Mouse (Mus musculus): ENCODE data around the gene Cxcr1. TPM values are rescaled to one million over a fixed set of nuclear protein-coding genes. Genes with fewer than 3 reads are reported as not detected.
A peak's percentile ranks its signal among the peaks of the same experiment; 100 is the strongest.
"Not testable (repeated sequence)": the region's sequence is repeated elsewhere in the genome, so short reads cannot be mapped to it uniquely, and the experiment has no call there.

The Cxcr1 gene
- polyA plus RNA-seq, 1 experiment = not detected

- no peak for DNase-seq (ENCODE audit: low read depth)
These were observed 2.4 kb upstream of the Cxcr1 start for GRCm38 (mm10) chr1:74196621-74197419.

- no peak for DNase-seq (ENCODE audit: low read depth)
These were observed 1.5 kb upstream of the Cxcr1 start for GRCm38 (mm10) chr1:74195961-74196360.

- DNase-seq (ENCODE audit: low read depth) = no peak
These were observed 1.7 kb downstream of the Cxcr1 start for GRCm38 (mm10) chr1:74192711-74193110.

DNA sequence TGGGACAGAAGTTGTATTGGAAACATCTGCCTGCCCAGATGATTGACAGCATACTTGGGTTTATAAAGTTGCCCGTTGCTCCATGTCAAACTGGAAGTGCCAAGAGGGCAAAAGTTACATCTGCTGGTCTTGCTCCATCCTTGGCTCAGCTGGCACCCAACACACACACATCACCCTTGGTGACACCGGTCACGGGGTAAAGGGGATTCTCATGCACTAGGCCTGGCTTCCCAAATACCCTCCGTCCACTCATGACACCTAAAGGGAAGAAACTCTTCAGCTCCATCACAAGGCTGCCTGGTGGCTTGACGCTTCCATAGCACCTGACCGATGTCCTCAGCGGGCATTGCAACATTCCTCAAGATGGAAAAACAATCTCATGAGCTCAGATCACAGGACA, 4.0 kb downstream of the Cxcr1 start:
- DNase-seq (ENCODE audit: low read depth) = no peak

DNA sequence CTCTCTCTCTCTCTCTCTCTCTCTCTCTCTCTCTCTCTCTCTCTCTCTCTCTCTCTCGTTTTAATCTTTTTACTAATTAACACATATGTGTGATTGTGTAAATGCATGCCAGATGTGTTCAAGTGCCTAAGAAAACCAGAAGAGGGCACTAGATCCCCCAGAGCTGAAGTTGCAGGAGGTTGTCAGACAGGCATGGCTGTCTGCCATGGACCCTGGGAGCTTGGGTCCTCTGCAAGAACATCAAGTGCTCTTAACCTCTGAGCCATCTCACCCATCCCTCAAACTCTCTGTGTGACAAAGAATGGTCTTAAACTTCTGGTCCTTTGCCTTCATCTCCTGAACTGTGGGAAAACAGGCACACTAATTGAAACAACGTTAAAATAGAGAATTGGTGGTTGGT, 11.4 kb downstream of the Cxcr1 start:
- DNase-seq (ENCODE audit: low read depth) = no peak

- no peak for DNase-seq (ENCODE audit: low read depth)
These were observed 13.0 kb downstream of the Cxcr1 start for GRCm38 (mm10) chr1:74181462-74181861.

DNA sequence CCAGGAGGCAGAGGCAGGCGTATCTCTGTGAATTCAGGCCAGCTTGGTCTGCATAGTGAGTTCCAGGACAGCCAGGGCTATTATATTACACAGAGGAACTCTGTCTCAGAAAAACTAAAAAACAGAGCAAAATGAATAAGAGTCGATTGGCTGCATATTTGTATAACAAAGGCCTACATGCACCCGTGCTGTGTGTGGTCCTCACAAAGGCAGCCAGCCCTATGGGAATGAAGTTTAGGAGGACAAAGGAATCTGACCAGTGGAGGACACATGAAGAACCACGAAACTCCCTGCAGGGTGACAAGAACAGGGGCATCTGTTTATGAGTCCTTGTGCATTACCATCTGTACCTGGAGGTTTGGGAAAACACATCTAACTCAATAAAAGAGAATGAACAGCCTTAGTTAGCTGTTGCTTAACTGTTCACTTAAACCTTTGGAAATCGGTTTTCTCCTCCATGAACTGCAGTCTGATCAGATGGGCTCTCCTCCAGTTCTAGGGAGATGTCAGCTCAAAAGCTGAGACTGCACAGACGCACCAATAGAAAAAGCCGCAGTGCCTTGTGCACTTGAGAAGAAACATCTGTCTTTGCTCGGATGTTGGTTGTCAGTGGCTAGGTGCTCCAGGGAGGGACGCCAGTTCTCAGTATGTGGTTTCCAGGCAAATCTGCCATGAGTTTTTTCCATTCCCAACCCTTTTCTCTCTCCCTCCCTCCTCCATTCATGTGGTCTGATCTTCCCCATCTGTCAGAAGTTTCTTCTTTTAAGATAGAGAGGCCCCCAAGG, 14.6 kb downstream of the Cxcr1 start:
- no peak for DNase-seq (ENCODE audit: low read depth)

- no peak for DNase-seq (ENCODE audit: low read depth)
These were observed 15.8 kb downstream of the Cxcr1 start for GRCm38 (mm10) chr1:74178618-74179017.

- no peak for DNase-seq (ENCODE audit: low read depth)
These were observed 18.7 kb downstream of the Cxcr1 start for GRCm38 (mm10) chr1:74175731-74176130.

GRCm38 (mm10) chr1:74172722-74173121, 21.7 kb downstream of the Cxcr1 start:
- DNase-seq (ENCODE audit: low read depth) = no peak

DNA sequence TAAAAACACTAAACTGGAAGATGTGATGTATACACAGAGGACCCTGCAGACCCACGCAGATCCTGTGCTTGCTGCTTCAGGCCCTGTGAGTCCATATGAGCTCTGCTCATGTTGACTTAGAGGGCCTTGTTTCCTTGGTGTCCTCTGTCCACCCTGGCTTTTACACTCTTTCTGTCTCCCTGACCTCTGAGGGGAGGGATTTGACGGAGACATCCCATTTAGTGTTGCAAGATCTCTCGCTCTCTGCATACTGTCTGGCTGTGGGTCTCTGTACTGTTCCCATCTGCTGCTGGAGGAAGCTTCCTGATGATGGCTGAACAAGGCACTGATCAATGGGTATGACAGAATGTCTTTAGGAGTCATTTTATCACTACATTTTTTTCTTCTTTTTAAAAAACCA, 24.7 kb downstream of the Cxcr1 start:
- no peak for DNase-seq (ENCODE audit: low read depth)

DNA sequence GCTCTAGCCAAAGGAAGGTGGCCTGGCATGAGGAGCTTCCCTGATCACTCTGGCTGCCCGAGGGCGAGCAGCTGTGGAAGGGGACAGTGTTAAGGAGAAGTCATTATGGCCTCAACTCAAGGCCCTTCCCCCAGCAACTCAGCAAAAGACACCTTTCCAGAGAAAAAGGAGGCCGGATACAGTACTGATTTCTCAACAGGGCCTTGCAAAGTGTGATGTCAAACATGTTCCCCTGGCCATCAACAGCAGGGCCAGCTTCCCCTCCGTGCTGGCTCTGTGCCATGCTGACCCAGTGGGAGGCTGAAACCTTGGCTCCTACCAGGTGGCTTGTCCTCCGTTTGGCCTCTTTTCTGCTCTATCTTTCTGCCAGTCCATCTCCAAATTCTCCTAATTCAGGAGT, 27.3 kb downstream of the Cxcr1 start:
- no peak for DNase-seq (ENCODE audit: low read depth)

DNA sequence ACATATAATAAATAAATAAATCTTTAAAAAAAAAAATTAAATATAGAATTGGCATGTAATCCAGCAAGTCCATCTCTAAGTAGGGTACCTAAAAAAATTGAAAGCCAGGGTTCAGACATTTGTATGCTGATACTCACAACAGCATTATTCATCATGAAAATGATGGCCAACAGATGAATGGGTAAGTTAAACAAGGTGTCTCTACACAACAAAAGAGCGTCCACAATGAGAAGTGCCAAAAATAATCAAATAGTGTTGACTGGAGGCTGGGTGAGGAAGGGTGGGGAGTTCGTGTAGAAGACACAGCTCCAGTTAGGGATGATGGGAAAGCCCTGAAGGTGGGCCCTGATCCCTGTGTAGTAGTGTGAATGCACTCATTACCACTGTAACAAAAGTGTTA, 34.4 kb downstream of the Cxcr1 start:
- no peak for DNase-seq (ENCODE audit: low read depth)

DNA sequence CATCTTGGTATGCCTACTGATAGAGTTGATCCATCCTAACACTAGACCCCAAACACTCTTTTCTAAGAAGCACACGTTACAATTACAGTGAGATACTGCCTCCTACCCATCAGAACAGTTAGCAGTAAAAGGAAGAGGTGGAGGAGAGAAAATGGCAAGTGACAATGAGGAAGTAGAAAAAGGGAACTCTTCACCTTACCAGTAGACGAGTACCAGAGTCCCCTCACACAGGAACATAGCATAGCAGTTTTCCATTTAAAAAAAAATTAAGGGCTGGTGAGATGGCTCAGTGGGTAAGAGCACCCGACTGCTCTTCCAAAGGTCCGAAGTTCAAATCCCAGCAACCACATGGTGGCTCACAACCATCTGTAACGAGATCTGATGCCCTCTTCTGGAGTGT, 34.8 kb downstream of the Cxcr1 start:
- not testable (repeated sequence) for DNase-seq (ENCODE audit: low read depth)

GRCm38 (mm10) chr1:74156381-74156910, 38.0 kb downstream of the Cxcr1 start:
- DNase-seq (ENCODE audit: low read depth) = no peak

GRCm38 (mm10) chr1:74155435-74156012, 38.9 kb downstream of the Cxcr1 start:
- DNase-seq (ENCODE audit: low read depth) = peak; percentile 10

DNA sequence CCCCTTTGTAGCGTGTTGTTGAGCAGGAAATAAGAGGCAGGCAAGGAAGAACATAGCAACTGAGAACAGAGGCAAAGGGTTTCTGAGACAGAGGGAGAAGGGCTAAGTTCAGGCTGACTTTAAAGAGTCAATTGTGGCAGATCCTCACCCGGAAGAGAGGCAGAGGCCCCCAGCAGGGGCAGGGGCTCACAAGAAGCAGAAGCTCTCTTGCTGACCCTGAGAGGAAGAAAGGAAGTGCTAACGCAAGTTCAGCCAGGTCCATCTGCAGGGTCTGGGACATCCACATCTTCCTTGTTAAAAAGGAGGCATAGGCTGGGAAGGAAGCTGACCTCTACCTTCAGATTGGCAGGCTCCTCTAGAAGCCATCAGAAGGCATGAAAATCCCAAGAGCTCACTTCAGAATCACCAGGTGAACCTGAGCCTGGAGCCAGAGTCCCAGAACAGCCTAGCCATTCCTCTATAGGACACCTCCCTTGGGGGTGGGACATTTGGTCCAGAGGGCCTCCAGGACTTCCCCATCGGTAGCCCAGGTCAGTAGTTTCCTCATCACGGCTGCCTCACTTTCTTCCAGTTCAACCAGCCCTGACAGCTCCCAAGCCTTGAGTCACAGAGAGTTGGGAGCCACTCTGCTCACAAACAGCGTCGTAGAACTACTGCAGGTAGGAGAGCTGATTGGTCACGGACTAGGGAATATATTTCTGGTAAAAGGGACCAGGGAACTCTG, 40.8 kb downstream of the Cxcr1 start, which contains the start of gene Cxcr2:
Gene Cxcr2, plus strand, starts transcription at position 529 of the 724 bp plus-strand sequence.
- no peak for DNase-seq (ENCODE audit: low read depth)

- no peak for DNase-seq (ENCODE audit: low read depth)
These were observed 43.3 kb downstream of the Cxcr1 start for GRCm38 (mm10) chr1:74151091-74151490.

DNA sequence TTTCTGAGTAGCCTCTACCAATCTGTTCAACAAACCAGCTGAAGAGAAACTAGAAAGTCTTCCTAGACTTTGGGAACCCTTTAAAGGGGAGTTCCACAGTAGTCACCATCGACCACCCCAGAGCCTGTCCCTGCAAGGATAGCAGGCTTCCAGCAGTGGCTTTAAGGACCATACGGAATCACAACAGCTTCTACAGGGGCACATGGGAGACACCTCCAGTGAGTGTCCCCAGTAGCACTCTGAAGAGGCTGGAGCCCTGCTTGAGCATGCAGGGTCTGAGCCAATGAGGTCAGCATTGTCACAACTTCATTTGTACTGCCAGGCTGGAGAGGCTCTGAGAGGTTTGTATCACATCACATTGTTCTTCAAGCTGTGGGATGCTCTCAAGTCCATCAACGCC, 44.3 kb downstream of the Cxcr1 start:
- no peak for DNase-seq (ENCODE audit: low read depth)

- DNase-seq (ENCODE audit: low read depth) = no peak
These were observed 45.1 kb downstream of the Cxcr1 start for GRCm38 (mm10) chr1:74149106-74149885.

Measured in gonadal fat pad, adult 2 months (tissue).